Mouse (Mus musculus): ENCODE measurements around the gene Tubb2a.

DNA sequence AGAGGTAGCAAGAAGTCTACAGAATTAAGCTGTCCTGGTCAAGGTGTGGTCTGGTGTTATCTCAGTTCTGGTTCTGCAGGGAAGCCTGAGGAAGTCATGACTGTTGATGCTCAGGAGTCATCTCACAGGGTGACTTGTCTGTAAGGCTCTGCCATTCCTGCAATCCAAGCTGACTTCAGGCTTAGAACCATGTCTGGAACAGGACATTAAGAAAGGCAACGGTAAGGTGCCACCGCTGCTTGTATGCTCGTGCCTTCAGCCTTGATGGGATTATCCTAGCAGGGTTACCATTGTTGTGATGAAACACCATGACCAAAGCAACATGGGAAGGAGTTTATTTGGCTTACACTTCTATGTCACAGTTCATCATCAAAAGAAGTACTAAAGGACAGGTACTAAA, 30.3 kb downstream of the Tubb2a start:
- TF ChIP-seq CTCF (IDR thresholded peaks at IDR 0.05; ENCODE audit: low read depth, low read length) (no peak), TAL1 (conservative IDR thresholded peaks at IDR 0.05; ENCODE audit: low read depth, low read length) (no peak), POLR2AphosphoS5 (IDR thresholded peaks at IDR 0.05; ENCODE audit: insufficient replicate concordance, low read depth, low read length) (no peak), GATA1 (IDR thresholded peaks at IDR 0.05; ENCODE audit: borderline replicate concordance, low read length) (no peak), GATA2 (IDR thresholded peaks at IDR 0.05; ENCODE audit: borderline replicate concordance, low read depth, low read length) (no peak)
